Comparison of ENCODE assay signal across 8 mouse cellular contexts in the genomic region with DNA sequence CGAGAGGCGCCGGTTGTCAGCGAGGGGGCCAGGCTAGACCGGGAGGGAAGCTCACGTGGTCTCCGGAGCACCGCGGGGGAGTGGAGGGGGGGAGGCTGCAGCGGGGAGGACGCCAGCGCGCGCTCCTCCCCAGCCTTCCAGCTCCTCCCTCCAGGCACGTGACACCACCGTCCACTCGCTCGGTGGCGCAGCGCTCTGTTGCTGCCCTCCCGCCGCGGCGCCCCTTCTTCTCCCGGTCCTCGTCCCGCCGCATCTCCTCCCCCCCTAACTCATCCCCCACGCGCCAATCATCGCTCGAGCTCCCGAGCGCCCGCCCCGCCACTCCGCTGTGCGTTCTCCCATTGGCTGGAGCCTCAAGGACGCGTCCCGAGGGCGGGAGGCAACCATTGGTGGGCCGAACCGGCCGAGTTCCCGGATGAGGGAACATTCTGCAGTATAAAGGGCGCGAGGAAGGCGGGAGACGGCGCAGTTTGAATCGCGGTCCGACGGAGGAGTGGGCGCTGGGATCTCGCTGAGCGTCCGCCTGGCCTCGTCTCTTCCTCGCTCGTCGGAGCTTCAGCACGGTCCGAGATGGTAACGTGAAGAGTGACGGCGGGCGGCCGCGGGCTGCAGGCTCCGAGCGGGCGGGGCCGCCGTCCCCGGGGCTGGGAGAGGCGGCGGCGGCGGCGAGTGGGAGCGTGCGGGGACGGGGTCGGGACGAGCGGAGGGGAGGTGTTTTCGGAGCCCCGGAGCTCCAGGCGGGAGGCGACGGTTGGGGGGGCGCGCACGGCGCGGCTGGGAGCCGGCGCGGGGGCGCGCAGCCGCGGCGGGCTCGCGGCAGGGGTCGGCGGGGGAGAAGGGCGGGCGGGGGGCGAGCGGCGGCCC. TPM values are rescaled to one million over a fixed set of nuclear protein-coding genes. Genes with fewer than 3 reads are reported as not detected.
DNase-seq lines count a peak whose midpoint lies in the region; ATAC-seq lines count a peak whose summit lies in the region.

A gene (plus strand): TSS at position 364 of the 864 bp plus-strand sequence.

- H3K9me3 ChIP-seq in forebrain, embryonic 11.5 days (ENCODE audit: control insufficient read depth, low read length) = no peaks in the 10 kb centered on the region
- H3K9me3 ChIP-seq in heart, embryonic 16.5 days (replicated peaks; ENCODE audit: control insufficient read depth, low read length) = no peaks in the 10 kb centered on the region
- H3K9me3 ChIP-seq in liver, embryonic 15.5 days (replicated peaks) = no peaks in the 10 kb centered on the region
- no peaks in the 10 kb centered on the region for H3K9me3 ChIP-seq in neural tube, embryonic 12.5 days

- peak within 1 kb of the TSS; percentile 97 for H3K27ac ChIP-seq in forebrain, embryonic 11.5 days (ENCODE audit: low read depth, low read length)
- H3K27ac ChIP-seq in heart, embryonic 16.5 days (ENCODE audit: low read length) = peak within 1 kb of the TSS; percentile 96
- H3K27ac ChIP-seq in liver, embryonic 15.5 days (replicated peaks) = peak within 1 kb of the TSS; percentile 91
- peak within 1 kb of the TSS; percentile 94 for H3K27ac ChIP-seq in neural tube, embryonic 12.5 days

- peak within 1 kb of the TSS; percentile 98 for H3K9ac ChIP-seq in forebrain, embryonic 11.5 days (ENCODE audit: low read length)
- H3K9ac ChIP-seq in heart, embryonic 16.5 days (ENCODE audit: low read length) = peak within 1 kb of the TSS; percentile 91
- H3K9ac ChIP-seq in liver, embryonic 15.5 days = peak within 1 kb of the TSS; percentile 94
- peak within 1 kb of the TSS; percentile 91 for H3K9ac ChIP-seq in neural tube, embryonic 12.5 days

- H3K36me3 ChIP-seq in forebrain, embryonic 11.5 days (ENCODE audit: control insufficient read depth, insufficient read depth, low read length) = no peaks in the 10 kb centered on the region
- peaks cover 5% of the 10 kb centered on the region; the same call in 1 of the 2 replicates for H3K36me3 ChIP-seq in heart, embryonic 16.5 days (ENCODE audit: control insufficient read depth, insufficient read depth)
- H3K36me3 ChIP-seq in liver, embryonic 15.5 days (replicated peaks) = peaks cover 13% of the 10 kb centered on the region
- H3K36me3 ChIP-seq in neural tube, embryonic 12.5 days = peaks cover 5% of the 10 kb centered on the region; the same call in 1 of the 2 replicates

- under 1% methylated on average over 80 of the region's 115 CpGs for WGBS in forebrain, embryonic 11.5 days
- WGBS in heart, embryonic 16.5 days = under 1% methylated on average over 98 of the region's 115 CpGs
- WGBS in liver, embryonic 15.5 days (ENCODE audit: insufficient replicate concordance) = under 1% methylated on average over 108 of the region's 115 CpGs
- under 1% methylated on average over 87 of the region's 115 CpGs for WGBS in neural tube, embryonic 12.5 days

- peak; percentile 95 for ATAC-seq in forebrain, embryonic 11.5 days (replicated peaks; ENCODE audit: low FRiP score)
- ATAC-seq in heart, embryonic 16.5 days (replicated peaks; ENCODE audit: extremely low read depth, insufficient read depth, low FRiP score) = peak; percentile 92
- peak; percentile 86 for ATAC-seq in liver, embryonic 15.5 days (ENCODE audit: insufficient read depth)
- ATAC-seq in neural tube, embryonic 12.5 days (ENCODE audit: low FRiP score, low read depth) = peak; percentile 93

- DNase-seq in CD8-positive naive resting alpha-beta T cell, adult 2 months (ENCODE audit: low read depth in 2 of 2, low spot score in 2 of 2) = peak; percentile 94 to 98
- DNase-seq in c-Kit-positive CD71-negative TER-119-negative erythroid progenitor cells, embryonic 14.5 days (ENCODE audit: low read depth) = peak; percentile 98
- DNase-seq in forebrain, embryonic 11.5 days (ENCODE audit: low spot score) = peak; percentile 100
- DNase-seq in kidney, postnatal 36 days = peak; percentile 98 to 99
- peak; percentile 96 for DNase-seq in telencephalon, adult 2 months (ENCODE audit: low read depth, low spot score)

- peaks cover 4% of the 10 kb centered on the region; the same call in 1 of the 2 replicates for H3K4me1 ChIP-seq in forebrain, embryonic 11.5 days (replicated peaks; ENCODE audit: control insufficient read depth, insufficient read depth, low read length)
- peaks cover 24% of the 10 kb centered on the region for H3K4me1 ChIP-seq in heart, embryonic 16.5 days (ENCODE audit: control insufficient read depth, insufficient read depth, low read length)
- H3K4me1 ChIP-seq in liver, embryonic 15.5 days (replicated peaks) = peaks cover 39% of the 10 kb centered on the region
- peaks cover 12% of the 10 kb centered on the region for H3K4me1 ChIP-seq in neural tube, embryonic 12.5 days

- H3K4me3 ChIP-seq in forebrain, embryonic 11.5 days (ENCODE audit: low read depth, low read length) = peak within 1 kb of the TSS; percentile 88
- H3K4me3 ChIP-seq in heart, embryonic 16.5 days (ENCODE audit: low read length) = peak within 1 kb of the TSS; percentile 78
- peak within 1 kb of the TSS; percentile 72 for H3K4me3 ChIP-seq in liver, embryonic 15.5 days (replicated peaks)
- peak within 1 kb of the TSS; percentile 90 for H3K4me3 ChIP-seq in neural tube, embryonic 12.5 days

- H3K27me3 ChIP-seq in forebrain, embryonic 11.5 days (ENCODE audit: control insufficient read depth, insufficient read depth, low read length) = no peaks in the 10 kb centered on the region
- no peaks in the 10 kb centered on the region for H3K27me3 ChIP-seq in heart, embryonic 16.5 days (ENCODE audit: control insufficient read depth, insufficient read depth, low read length)
- H3K27me3 ChIP-seq in liver, embryonic 15.5 days = no peaks in the 10 kb centered on the region
- no peaks in the 10 kb centered on the region for H3K27me3 ChIP-seq in neural tube, embryonic 12.5 days (replicated peaks)

- H3K4me2 ChIP-seq in forebrain, embryonic 11.5 days (ENCODE audit: low read depth, low read length, severe bottlenecking) = peak within 1 kb of the TSS; percentile 53
- peak within 1 kb of the TSS; percentile 76 for H3K4me2 ChIP-seq in heart, embryonic 16.5 days (ENCODE audit: low read depth, low read length)
- peak within 1 kb of the TSS; percentile 84 for H3K4me2 ChIP-seq in liver, embryonic 15.5 days
- peak within 1 kb of the TSS; percentile 67 for H3K4me2 ChIP-seq in neural tube, embryonic 12.5 days (replicated peaks)

RNA-seq across cellular contexts. Expression of the gene that starts here (rescaled TPM):
- 3,092 and 3,427 TPM in 2 replicates for polyA plus RNA-seq in forebrain, embryonic 11.5 days (2014; fragmentation: Nextera tagmentation; extraction: Ambion mirVana)
- polyA plus RNA-seq in heart, embryonic 16.5 days (2015; fragmentation: Nextera tagmentation; extraction: Ambion mirVana) = 953 and 1,062 TPM in 2 replicates
- 874 and 985 TPM in 2 replicates for polyA plus RNA-seq in liver, embryonic 15.5 days (2015; fragmentation: Nextera tagmentation; extraction: Ambion mirVana)
- 1,813 and 2,026 TPM in 2 replicates for polyA plus RNA-seq in neural tube, embryonic 12.5 days (2016; fragmentation: Nextera tagmentation; extraction: Ambion mirVana)

Comparison
In these comparisons a context has a peak if more than half of its experiments do, and no peak if none do; other contexts are left out.
1. Peak in every context shown above with its lines: DNase-seq, ATAC-seq, H3K4me3 ChIP-seq and H3K27ac ChIP-seq.